Mouse (Mus musculus): ENCODE data around the gene Ube2h. TPM values are rescaled to one million over a fixed set of nuclear protein-coding genes. Genes with fewer than 3 reads are reported as not detected.
A peak's percentile ranks its signal among the peaks of the same experiment; 100 is the strongest.

The Ube2h gene
- total RNA-seq, 2 experiments from 2014 or later = 90.5 to 94.2 TPM

GRCm38 (mm10) chr6:30300901-30301300 is 3.4 kb downstream of the Ube2h start:
- intact Hi-C loops (cut with DNase I) = no loop called here

GRCm38 (mm10) chr6:30300372-30300771 is 4.0 kb downstream of the Ube2h start:
- peak; percentile 74 to 83 for DNase-seq (ENCODE audit: low spot score in 2 of 2)
- intact Hi-C loops (cut with DNase I) = no loop called here

More at GRCm38 (mm10) chr6:30300901-30301300, 3.4 kb downstream of the Ube2h start:
- peak in 1 of 2 experiments; percentile 30 for DNase-seq (ENCODE audit: low spot score in 2 of 2)

GRCm38 (mm10) chr6:30299683-30300082 is 4.7 kb downstream of the Ube2h start:
- no peak for DNase-seq (ENCODE audit: low spot score in 2 of 2)
- intact Hi-C loops (cut with DNase I) = no loop called here

- no peak for DNase-seq (ENCODE audit: low spot score in 2 of 2)
- intact Hi-C loops (cut with DNase I) = no loop called here
Measured at GRCm38 (mm10) chr6:30299116-30299515, 5.2 kb downstream of the Ube2h start.

GRCm38 (mm10) chr6:30292579-30292978 is 11.8 kb downstream of the Ube2h start:
- DNase-seq (ENCODE audit: low spot score in 2 of 2) = no peak
- intact Hi-C loops (cut with DNase I) = no loop called here

- no peak for DNase-seq (ENCODE audit: low spot score in 2 of 2)
- intact Hi-C loops (cut with DNase I) = no loop called here
Measured at GRCm38 (mm10) chr6:30287958-30288357, 16.4 kb downstream of the Ube2h start.

GRCm38 (mm10) chr6:30286642-30287041 is 17.7 kb downstream of the Ube2h start:
- intact Hi-C loops (cut with DNase I) = no loop called here
- DNase-seq (ENCODE audit: low spot score in 2 of 2) = no peak

- no peak for DNase-seq (ENCODE audit: low spot score in 2 of 2)
- intact Hi-C loops (cut with DNase I) = no loop called here
Measured at GRCm38 (mm10) chr6:30284177-30284576, 20.2 kb downstream of the Ube2h start.

GRCm38 (mm10) chr6:30282361-30282760 is 22.0 kb downstream of the Ube2h start:
- no peak for DNase-seq (ENCODE audit: low spot score in 2 of 2)
- intact Hi-C loops (cut with DNase I) = no loop called here

- DNase-seq (ENCODE audit: low spot score in 2 of 2) = peak in 1 of 2 experiments; percentile 19
- intact Hi-C loops (cut with DNase I) = no loop called here
Measured at GRCm38 (mm10) chr6:30278374-30278773, 26.0 kb downstream of the Ube2h start.

GRCm38 (mm10) chr6:30276882-30277281 is 27.5 kb downstream of the Ube2h start:
- no peak for DNase-seq (ENCODE audit: low spot score in 2 of 2)
- intact Hi-C loops (cut with DNase I) = no loop called here

GRCm38 (mm10) chr6:30276375-30276774 is 28.0 kb downstream of the Ube2h start:
- no peak for DNase-seq (ENCODE audit: low spot score in 2 of 2)
- intact Hi-C loops (cut with DNase I) = no loop called here

GRCm38 (mm10) chr6:30275159-30275847 is 29.0 kb downstream of the Ube2h start:
- DNase-seq (ENCODE audit: low spot score in 2 of 2) = no peak
- intact Hi-C loops (cut with DNase I) = no loop called here

GRCm38 (mm10) chr6:30272911-30273310 is 31.4 kb downstream of the Ube2h start:
- no peak for DNase-seq (ENCODE audit: low spot score in 2 of 2)
- intact Hi-C loops (cut with DNase I) = no loop called here

GRCm38 (mm10) chr6:30272338-30272905 is 31.9 kb downstream of the Ube2h start:
- intact Hi-C loops (cut with DNase I) = no loop called here

GRCm38 (mm10) chr6:30269846-30270245 is 34.5 kb downstream of the Ube2h start:
- DNase-seq (ENCODE audit: low spot score in 2 of 2) = no peak
- intact Hi-C loops (cut with DNase I) = no loop called here

More at GRCm38 (mm10) chr6:30272338-30272905, 31.9 kb downstream of the Ube2h start:
- DNase-seq (ENCODE audit: low spot score in 2 of 2) = no peak

- DNase-seq (ENCODE audit: low spot score in 2 of 2) = no peak
- intact Hi-C loops (cut with DNase I) = no loop called here
Measured at GRCm38 (mm10) chr6:30267486-30267885, 36.9 kb downstream of the Ube2h start.

GRCm38 (mm10) chr6:30265402-30265801 is 38.9 kb downstream of the Ube2h start:
- no peak for DNase-seq (ENCODE audit: low spot score in 2 of 2)
- intact Hi-C loops (cut with DNase I) = no loop called here

GRCm38 (mm10) chr6:30263053-30263452 is 41.3 kb downstream of the Ube2h start:
- DNase-seq (ENCODE audit: low spot score in 2 of 2) = peak in 1 of 2 experiments; percentile 29
- intact Hi-C loops (cut with DNase I) = no loop called here

GRCm38 (mm10) chr6:30259271-30259670 is 45.1 kb downstream of the Ube2h start:
- no peak for DNase-seq (ENCODE audit: low spot score in 2 of 2)
- intact Hi-C loops (cut with DNase I) = no loop called here

GRCm38 (mm10) chr6:30257962-30258361 is 46.4 kb downstream of the Ube2h start:
- intact Hi-C loops (cut with DNase I) = no loop called here
- no peak for DNase-seq (ENCODE audit: low spot score in 2 of 2)
